ENCODE assay signal across 15 mouse cellular contexts in the genomic region with DNA sequence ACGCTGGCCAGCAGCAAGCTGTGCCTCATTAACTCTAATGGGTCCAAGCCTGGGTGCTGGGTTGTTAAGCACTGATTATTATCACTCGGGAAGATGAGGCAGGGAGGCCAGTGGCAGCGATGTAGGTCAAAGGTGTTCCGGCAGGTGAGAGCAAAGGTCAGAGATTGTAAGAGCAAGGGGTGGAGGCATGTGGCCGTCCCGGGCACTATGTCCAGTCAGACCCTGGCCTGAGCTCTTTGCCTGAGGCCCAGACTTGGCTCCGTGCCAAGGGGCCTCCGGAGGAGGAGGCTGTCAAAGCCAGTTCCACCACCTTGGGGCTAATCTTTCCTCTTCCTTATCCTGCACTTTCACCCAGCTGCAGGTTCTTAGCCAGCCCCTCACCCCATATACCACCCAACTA. TPM values are rescaled to one million over a fixed set of nuclear protein-coding genes. Genes with fewer than 3 reads are reported as not detected.
DNase-seq lines count a peak whose midpoint lies in the region; ATAC-seq lines count a peak whose summit lies in the region.
"Had no signal": no experiment of that assay in that cellular context is flagged by ENCODE, and none has a peak within 500 bp of the region (broad histone marks: within the 10 kb centered on the region; RNA-seq: fewer than 3 reads in every experiment).

No protein-coding gene starts in this region.

- no peak overlapping the region for H3K4me3 ChIP-seq in kidney, embryonic 14.5 days (ENCODE audit: low read length)
- no peak overlapping the region; the same call in 1 of the 2 replicates for H3K4me3 ChIP-seq in embryonic facial prominence, embryonic 14.5 days (ENCODE audit: low read depth, low read length)
- H3K4me3 ChIP-seq in stomach, embryonic 15.5 days (replicated peaks) = peak overlapping the region; percentile 44

- no peak for ATAC-seq in kidney, embryonic 14.5 days (ENCODE audit: low FRiP score, low TSS enrichment)
- ATAC-seq in embryonic facial prominence, embryonic 14.5 days (ENCODE audit: low read depth) = no peak
- ATAC-seq in stomach, embryonic 15.5 days (ENCODE audit: insufficient read depth, low FRiP score, low read depth) = peak; percentile 18
- ATAC-seq: forebrain, embryonic 16.5 days had no signal

- no peaks in the 10 kb centered on the region for H3K9me3 ChIP-seq in kidney, embryonic 14.5 days (ENCODE audit: control insufficient read depth, low read length)
- H3K9me3 ChIP-seq in embryonic facial prominence, embryonic 14.5 days (ENCODE audit: control insufficient read depth, low read length) = no peaks in the 10 kb centered on the region
- no peaks in the 10 kb centered on the region for H3K9me3 ChIP-seq in stomach, embryonic 15.5 days

- WGBS in kidney, embryonic 14.5 days = 24% methylated on average over 8 of the region's 8 CpGs
- WGBS in embryonic facial prominence, embryonic 14.5 days = 69% methylated on average over 6 of the region's 8 CpGs
- 53% methylated on average over 8 of the region's 8 CpGs for WGBS in stomach, embryonic 15.5 days

- peaks cover 9% of the 10 kb centered on the region; the same call in 1 of the 2 replicates for H3K27me3 ChIP-seq in kidney, embryonic 14.5 days (ENCODE audit: control insufficient read depth, insufficient read depth, low read length)
- H3K27me3 ChIP-seq in embryonic facial prominence, embryonic 14.5 days (replicated peaks; ENCODE audit: control insufficient read depth, insufficient read depth, low read length) = peaks cover 21% of the 10 kb centered on the region
- peaks cover 4% of the 10 kb centered on the region; the same call in 1 of the 2 replicates for H3K27me3 ChIP-seq in stomach, embryonic 15.5 days (replicated peaks)

- peaks cover 22% of the 10 kb centered on the region for H3K4me1 ChIP-seq in kidney, embryonic 14.5 days (ENCODE audit: control insufficient read depth, insufficient read depth, low read length)
- H3K4me1 ChIP-seq in embryonic facial prominence, embryonic 14.5 days (ENCODE audit: control insufficient read depth, insufficient read depth, low read length) = peaks cover 8% of the 10 kb centered on the region
- peaks cover 34% of the 10 kb centered on the region for H3K4me1 ChIP-seq in stomach, embryonic 15.5 days

- no peak overlapping the region for H3K9ac ChIP-seq in kidney, embryonic 14.5 days (ENCODE audit: low read depth, low read length)
- H3K9ac ChIP-seq in embryonic facial prominence, embryonic 14.5 days (ENCODE audit: low read depth, low read length) = 0 out of 2 replicates have a peak overlapping the region, but pooled peaks have one; percentile 31
- H3K9ac ChIP-seq in stomach, embryonic 15.5 days = no peak overlapping the region

- no peak overlapping the region for H3K27ac ChIP-seq in kidney, embryonic 14.5 days (ENCODE audit: low read depth, low read length)
- no peak overlapping the region for H3K27ac ChIP-seq in embryonic facial prominence, embryonic 14.5 days (replicated peaks; ENCODE audit: low read depth, low read length)
- H3K27ac ChIP-seq in stomach, embryonic 15.5 days = 0 out of 2 replicates have a peak overlapping the region, but pooled peaks have one; percentile 50

- peak; percentile 67 for DNase-seq in kidney, adult 11 months
- DNase-seq in embryonic facial prominence, embryonic 14.5 days (ENCODE audit: low spot score) = no peak
- peak; percentile 58 to 77 for DNase-seq in kidney, postnatal 36 days
- DNase-seq in frontal cortex, postnatal 14 days (ENCODE audit: low spot score in 2 of 2) = no peak
- DNase-seq in layer of hippocampus, postnatal 14 days (ENCODE audit: low spot score in 2 of 2) = no peak
- DNase-seq in left cerebral cortex, postnatal 25 days (ENCODE audit: low spot score in 2 of 2) = no peak
- DNase-seq: cerebellum, adult 2 months had no signal

- H3K4me2 ChIP-seq in kidney, embryonic 14.5 days (replicated peaks; ENCODE audit: low read depth, low read length) = no peak overlapping the region
- 0 out of 2 replicates have a peak overlapping the region, but pooled peaks have one; percentile 82 for H3K4me2 ChIP-seq in embryonic facial prominence, embryonic 14.5 days (ENCODE audit: low read depth, low read length)
- peak overlapping the region; percentile 91; the same call in 1 of the 2 replicates for H3K4me2 ChIP-seq in stomach, embryonic 15.5 days

- intact Hi-C loops in left cerebral cortex, postnatal 25 days (cut with DNase I) = no loop called here

- H3K36me3 ChIP-seq in kidney, embryonic 14.5 days (ENCODE audit: control insufficient read depth, insufficient read depth, low read length) = no peaks in the 10 kb centered on the region
- H3K36me3 ChIP-seq in embryonic facial prominence, embryonic 14.5 days (ENCODE audit: control insufficient read depth, insufficient read depth, low read length) = no peaks in the 10 kb centered on the region
- H3K36me3 ChIP-seq in stomach, embryonic 15.5 days = no peaks in the 10 kb centered on the region

RNA-seq across cellular contexts. Expression of a gene that starts 1.8 kb away (rescaled TPM):
- polyA plus RNA-seq in kidney, embryonic 14.5 days (2014; fragmentation: Nextera tagmentation; extraction: Ambion mirVana) = 12.8 and 13.3 TPM in 2 replicates
- polyA plus RNA-seq in embryonic facial prominence, embryonic 14.5 days (2014; fragmentation: Nextera tagmentation; extraction: Ambion mirVana) = 18.4 and 20.4 TPM in 2 replicates
- 44.5 and 73.3 TPM in 2 replicates for polyA plus RNA-seq in stomach, embryonic 15.5 days (2015; fragmentation: Nextera tagmentation; extraction: Ambion mirVana)
- under 1 TPM in 1 of 2 experiments, not detected in 1; 0.18 TPM for total RNA-seq in layer of hippocampus, postnatal 14 days (2021)
- total RNA-seq in left cerebral cortex, postnatal 25 days (2021) = not detected
- total RNA-seq: adrenal gland, adult 18-20 months; CH12.LX; layer of hippocampus, adult 8-10 months had no signal

RNA-seq across cellular contexts. Expression of a gene that starts 28.1 kb away (rescaled TPM):
- 18.0 and 32.9 TPM in 2 replicates for polyA plus RNA-seq in kidney, embryonic 14.5 days (2014; fragmentation: Nextera tagmentation; extraction: Ambion mirVana)
- 24.9 and 29.4 TPM in 2 replicates for polyA plus RNA-seq in embryonic facial prominence, embryonic 14.5 days (2014; fragmentation: Nextera tagmentation; extraction: Ambion mirVana)
- polyA plus RNA-seq in stomach, embryonic 15.5 days (2015; fragmentation: Nextera tagmentation; extraction: Ambion mirVana) = 20.1 and 25.2 TPM in 2 replicates
- 10 to 100 TPM; 90.4 to 95.1 TPM for total RNA-seq in layer of hippocampus, postnatal 14 days (2021)
- total RNA-seq in left cerebral cortex, postnatal 25 days (2021) = 10 to 100 TPM; 80.2 to 89.6 TPM

RNA-seq across cellular contexts. Expression of a gene that starts 39.4 kb away (rescaled TPM):
- 97.6 and 103 TPM in 2 replicates for polyA plus RNA-seq in kidney, embryonic 14.5 days (2014; fragmentation: Nextera tagmentation; extraction: Ambion mirVana)
- polyA plus RNA-seq in embryonic facial prominence, embryonic 14.5 days (2014; fragmentation: Nextera tagmentation; extraction: Ambion mirVana) = 83.7 and 90.7 TPM in 2 replicates
- polyA plus RNA-seq in stomach, embryonic 15.5 days (2015; fragmentation: Nextera tagmentation; extraction: Ambion mirVana) = 67.0 and 68.6 TPM in 2 replicates
- total RNA-seq in layer of hippocampus, postnatal 14 days (2021) = 10 to 100 TPM; 77.6 to 78.2 TPM
- 10 to 100 TPM; 84.1 to 87.1 TPM for total RNA-seq in left cerebral cortex, postnatal 25 days (2021)

RNA-seq across cellular contexts. Expression of a gene that starts 48.2 kb away (rescaled TPM):
- polyA plus RNA-seq in kidney, embryonic 14.5 days (2014; fragmentation: Nextera tagmentation; extraction: Ambion mirVana) = 0.46 and 0.53 TPM in 2 replicates
- polyA plus RNA-seq in embryonic facial prominence, embryonic 14.5 days (2014; fragmentation: Nextera tagmentation; extraction: Ambion mirVana) = 0.18 and 0.74 TPM in 2 replicates
- polyA plus RNA-seq in stomach, embryonic 15.5 days (2015; fragmentation: Nextera tagmentation; extraction: Ambion mirVana) = 0.35 and 0.42 TPM in 2 replicates
- total RNA-seq in layer of hippocampus, postnatal 14 days (2021) = not detected
- not detected for total RNA-seq in left cerebral cortex, postnatal 25 days (2021)
- total RNA-seq: CH12.LX; layer of hippocampus, adult 8-10 months; megakaryocyte, adult 5-6 weeks; neutrophil, adult 5-6 weeks had no signal
- polyA plus RNA-seq: cerebellum, adult 2 months; forebrain, embryonic 16.5 days had no signal

Comparison
In these comparisons a context has a peak if more than half of its experiments do, and no peak if none do; other contexts are left out.
1. DNase-seq: peak in kidney, adult 11 months (single experiment) and kidney, postnatal 36 days (2 of 2); none in embryonic facial prominence, embryonic 14.5 days (single experiment), frontal cortex, postnatal 14 days (0 of 2), layer of hippocampus, postnatal 14 days (0 of 2) and left cerebral cortex, postnatal 25 days (0 of 2).